Mouse (Mus musculus): ENCODE measurements at regions not wholly inside any gene's neighbourhood (a gene's known extent, or its start where the extent isn't known, plus 50 kb on each side); places are given as distances from the start of the nearest gene placed in this dataset.
A peak's percentile ranks its signal among the peaks of the same experiment; 100 is the strongest.

- peak; percentile 81 for DNase-seq
Measured at GRCm38 (mm10) chr3:143379193-143379592, 497.4 kb upstream of the Pkn2 start.

DNA sequence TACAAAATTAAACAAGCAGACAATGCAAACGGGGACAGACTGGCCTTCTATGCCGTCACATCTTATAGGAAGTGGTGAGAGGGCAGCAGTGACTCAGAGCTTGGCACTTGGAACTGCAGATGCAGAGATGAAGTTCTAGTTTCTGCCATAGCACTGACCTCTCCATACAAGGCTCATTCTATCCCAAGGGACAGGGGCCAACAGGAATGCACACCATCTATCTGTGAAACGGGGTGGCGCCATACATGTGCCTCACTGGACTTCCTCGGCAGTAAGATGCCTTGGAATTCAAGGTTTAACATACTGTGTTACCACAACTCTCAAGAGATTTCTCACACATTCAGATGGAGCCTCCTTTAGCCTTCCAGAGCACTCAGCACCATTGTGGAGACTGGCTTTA lies 495.6 kb upstream of the Pkn2 start:
- no peak for DNase-seq

DNA sequence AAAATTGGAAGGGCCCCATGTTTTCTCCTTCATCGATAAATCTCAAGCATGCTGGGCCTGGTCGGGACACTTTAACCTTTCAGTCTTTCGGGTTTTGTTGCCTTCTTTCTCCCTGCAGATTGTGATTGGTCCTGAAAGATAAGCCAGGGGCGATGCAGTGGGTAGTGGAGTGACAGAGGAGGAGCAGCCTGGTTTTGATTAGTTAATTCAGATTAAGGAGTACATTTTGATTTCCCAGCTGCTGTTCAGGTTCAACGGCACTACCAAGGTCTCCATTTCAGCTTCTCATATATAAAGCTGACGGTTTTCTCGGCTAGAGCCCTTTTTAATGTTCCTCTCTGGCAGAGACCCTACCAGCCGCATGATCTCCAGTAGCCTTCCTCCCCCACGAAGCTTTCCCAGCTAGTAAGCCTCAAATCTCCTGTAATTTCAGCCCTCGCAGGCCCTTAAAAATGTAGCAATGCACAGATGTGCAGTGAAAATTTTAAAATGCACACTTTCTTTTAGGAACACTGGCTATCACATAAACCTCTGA lies 493.8 kb upstream of the Pkn2 start:
- no peak for DNase-seq

DNA sequence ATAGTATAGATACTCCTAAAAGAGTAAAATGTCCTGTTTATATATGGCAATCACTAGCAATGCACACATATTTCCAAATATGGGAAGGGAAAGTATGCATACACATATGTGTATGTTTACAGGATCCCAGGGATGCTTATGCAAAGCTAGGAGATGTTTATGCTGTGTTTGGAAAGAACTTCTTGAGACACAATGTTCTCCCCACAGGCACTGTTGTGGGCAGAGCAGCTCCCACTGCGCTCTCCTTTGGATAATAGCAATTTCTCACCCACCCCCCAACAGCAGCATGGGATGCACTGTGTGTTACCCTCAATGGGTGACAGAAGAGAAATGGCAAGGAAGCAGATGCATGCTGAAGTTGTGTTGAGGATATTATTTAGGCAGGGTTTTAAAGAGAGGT lies 491.7 kb upstream of the Pkn2 start:
- no peak for DNase-seq

- DNase-seq: no peak
Measured at GRCm38 (mm10) chr3:143369002-143369401, 487.2 kb upstream of the Pkn2 start.

- DNase-seq: no peak
Measured at GRCm38 (mm10) chr3:143340032-143340431, 458.2 kb upstream of the Pkn2 start.

DNA sequence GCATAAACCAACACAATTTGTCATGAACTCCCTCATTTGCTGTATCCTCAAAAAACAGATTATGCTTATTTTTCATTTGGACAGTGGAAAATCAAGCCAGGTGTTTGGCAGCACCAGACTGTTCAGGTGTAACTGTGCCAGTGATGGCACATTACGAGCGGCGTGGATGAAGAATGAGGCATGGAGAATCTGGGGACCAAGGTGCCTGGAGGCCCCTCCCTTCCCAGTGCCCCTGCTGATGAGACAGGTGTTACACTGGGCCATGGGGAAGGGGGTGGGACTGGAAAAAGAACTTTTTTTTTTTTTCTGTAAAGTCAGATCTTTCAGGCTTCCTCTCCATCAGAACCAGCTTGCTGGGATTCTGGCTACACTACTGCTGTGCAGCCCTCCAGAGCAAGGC lies 451.5 kb upstream of the Pkn2 start:
- no peak for DNase-seq

GRCm38 (mm10) chr3:143328521-143328920 lies 446.7 kb upstream of the Pkn2 start:
- no peak for DNase-seq

DNA sequence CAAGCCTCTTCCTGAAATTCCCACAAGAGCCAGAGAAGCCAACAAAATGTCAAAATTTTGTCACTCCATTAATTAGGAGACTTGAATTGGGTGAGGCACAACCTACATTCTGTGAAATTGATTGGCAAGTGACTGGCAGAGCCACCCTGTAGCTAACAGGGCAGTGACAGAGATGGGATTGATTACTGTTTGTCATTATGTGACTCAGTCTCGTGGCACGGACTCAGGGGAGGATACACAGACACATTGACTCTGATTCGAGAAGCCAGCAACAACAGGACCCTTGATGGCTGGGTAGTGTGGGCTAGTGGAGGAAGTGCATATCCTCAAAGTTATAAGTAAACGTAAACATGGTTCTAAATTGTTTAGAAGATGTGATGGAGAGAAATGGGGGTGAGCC lies 445.8 kb upstream of the Pkn2 start:
- DNase-seq: no peak

- peak; percentile 16 for DNase-seq
Measured at GRCm38 (mm10) chr3:143316457-143316856, 434.7 kb upstream of the Pkn2 start.

DNA sequence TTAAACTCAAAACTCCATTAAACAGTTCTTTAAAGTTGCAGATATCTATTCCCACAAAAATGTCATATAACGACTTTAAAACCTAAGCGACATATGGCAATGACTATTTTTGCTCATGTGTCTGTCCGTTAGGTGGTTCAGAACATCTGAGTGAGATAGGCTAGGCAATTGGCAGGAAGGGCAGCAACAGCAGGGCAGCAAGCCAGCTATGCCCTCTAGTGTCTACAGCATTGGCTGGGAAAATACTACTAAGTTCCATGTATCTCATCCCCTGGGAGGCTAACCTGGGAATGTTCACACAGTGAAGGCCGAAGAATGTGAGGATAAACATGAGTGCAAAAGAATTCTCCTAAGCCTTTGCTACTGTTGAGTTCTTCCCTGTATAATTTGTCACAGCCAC lies 410.0 kb upstream of the Pkn2 start:
- DNase-seq: peak; percentile 36

- DNase-seq: no peak
Measured at GRCm38 (mm10) chr3:143264132-143264531, 382.3 kb upstream of the Pkn2 start.

GRCm38 (mm10) chr3:143252643-143253042 lies 370.8 kb upstream of the Pkn2 start:
- no peak for DNase-seq

DNA sequence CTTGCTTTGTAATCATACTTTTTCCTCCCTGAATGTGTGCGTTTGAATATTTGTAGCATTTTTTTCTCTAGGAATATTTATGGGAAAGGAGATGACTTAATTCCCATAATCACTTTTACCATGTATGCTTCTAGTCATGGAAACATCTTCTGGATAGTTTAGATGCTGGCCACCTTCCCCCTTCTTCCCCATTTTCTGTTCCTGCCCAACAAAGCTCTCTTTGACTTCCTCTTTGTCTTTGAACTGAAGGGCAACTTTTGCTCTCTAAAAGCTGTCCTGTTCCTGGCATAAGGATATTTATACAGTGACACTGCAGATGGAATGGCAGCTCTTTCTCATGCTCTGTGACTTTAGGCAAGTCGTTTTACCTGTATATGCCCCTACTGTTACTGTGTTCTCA lies 370.2 kb upstream of the Pkn2 start:
- no peak for DNase-seq

DNA sequence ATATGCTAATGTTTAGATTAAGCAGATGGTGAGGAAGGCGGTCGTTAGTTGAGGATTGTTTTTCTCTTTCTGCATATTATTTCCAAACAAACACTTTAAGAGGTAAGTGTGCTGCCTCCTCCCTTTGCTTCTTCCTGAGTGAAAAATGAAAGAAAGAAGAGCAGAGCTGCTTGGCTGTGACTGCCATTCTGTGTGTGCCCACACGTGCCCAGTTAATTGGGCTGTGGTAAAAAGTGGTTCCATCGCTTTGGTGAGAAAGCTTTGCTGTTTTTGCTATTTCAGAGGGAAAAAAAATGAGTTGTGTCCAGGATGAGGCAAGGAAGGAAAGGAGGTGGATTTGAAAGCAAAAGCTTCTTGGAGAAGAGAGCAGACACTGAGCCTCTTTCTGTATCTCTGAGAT lies 360.9 kb upstream of the Pkn2 start:
- no peak for DNase-seq

DNA sequence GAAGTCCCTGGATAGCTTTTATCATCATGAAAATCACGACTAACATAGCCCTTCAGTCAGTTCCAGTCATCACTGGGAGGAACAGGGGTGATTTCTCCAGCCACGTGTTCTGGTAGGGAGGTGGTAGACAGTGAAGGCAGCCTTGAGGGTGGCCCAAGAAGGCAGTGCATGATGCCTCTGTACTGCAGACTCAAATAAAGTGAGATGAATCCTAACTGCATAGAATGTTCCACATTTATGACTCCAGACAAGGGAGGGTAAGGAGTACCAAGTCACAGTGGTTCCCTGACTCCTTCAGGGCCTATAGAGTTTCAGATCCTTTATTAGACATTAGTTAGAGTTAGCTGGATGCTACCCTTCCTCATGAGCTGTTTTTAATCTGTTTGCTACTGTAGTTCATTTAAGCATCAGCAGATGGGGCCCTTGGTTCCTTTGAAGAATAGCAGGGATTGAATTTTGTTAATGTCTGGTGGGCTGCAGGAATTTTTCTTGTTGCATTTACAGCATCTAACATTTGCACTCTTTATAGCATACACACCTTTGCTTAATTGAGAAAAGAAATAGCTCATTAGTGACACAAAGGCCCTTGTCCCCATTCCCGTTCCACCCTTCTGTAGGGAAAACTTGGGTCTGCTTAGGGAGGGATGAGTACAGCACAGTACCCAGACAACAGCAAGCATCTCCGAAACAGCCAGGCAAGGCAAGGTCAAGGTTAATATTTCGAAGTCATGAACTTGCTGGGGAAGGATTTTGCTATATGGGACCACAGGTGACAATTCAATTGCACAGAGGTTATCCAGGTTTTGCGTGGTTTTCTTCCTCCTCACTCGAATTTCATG lies 359.0 kb upstream of the Pkn2 start:
- peak; percentile 4 for DNase-seq

- DNase-seq: no peak
Measured at GRCm38 (mm10) chr3:143238546-143238945, 356.7 kb upstream of the Pkn2 start.

- no peak for DNase-seq
Measured at GRCm38 (mm10) chr3:143223999-143224729, 342.4 kb upstream of the Pkn2 start.

DNA sequence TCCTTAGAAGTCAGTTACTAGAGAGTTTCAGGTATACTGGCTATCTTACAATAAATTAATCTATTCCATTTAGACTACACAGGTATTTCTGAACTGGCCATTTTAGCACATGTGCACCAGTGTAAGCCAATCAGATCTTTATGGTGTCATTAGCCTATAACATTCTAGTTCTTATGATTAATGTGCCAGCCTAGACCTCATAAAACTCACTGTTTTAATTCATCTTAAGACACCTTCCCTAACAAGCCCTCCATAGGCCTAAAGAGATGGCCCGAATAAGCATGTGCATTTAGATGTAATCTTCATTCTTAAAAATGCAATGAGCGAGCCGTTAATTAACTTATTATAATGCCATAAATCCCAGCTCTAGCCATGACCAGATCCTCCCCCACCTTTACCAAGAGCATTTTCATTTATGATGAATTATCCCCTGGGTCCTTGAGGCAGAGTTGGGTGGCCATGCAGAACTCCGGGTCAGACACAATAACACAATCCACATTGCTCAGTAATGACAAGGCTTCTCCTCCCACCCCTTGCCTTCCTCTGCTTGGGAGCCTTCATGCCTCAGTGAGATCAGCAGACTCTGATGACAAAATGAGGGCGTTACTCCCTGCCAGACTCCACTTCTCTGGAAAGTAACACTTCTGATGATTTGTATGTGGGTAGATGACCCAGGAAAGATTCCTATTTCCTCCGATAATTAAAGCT lies 311.6 kb upstream of the Pkn2 start:
- no peak for DNase-seq

DNA sequence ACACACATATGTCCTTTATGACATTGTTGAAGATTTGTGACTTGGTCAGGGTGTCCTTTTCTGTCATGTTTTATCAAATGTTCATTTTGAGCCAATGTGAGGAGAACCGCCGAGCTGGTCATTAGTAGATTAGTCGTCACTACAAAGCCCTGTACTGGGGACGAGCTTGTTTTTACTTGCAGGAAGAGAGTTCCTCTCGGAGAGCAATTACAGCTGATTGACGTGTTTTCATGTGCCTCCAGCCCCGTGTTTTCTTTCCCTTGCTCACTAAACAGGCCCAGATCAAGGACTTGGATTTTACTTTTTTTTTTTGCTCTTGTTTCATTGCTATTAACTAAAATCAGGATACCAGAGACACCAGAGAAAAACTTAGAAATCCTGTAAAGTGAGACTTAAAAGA lies 307.1 kb upstream of the Pkn2 start:
- DNase-seq: no peak

- DNase-seq: no peak
Measured at GRCm38 (mm10) chr3:143173971-143174370, 292.2 kb upstream of the Pkn2 start.

DNA sequence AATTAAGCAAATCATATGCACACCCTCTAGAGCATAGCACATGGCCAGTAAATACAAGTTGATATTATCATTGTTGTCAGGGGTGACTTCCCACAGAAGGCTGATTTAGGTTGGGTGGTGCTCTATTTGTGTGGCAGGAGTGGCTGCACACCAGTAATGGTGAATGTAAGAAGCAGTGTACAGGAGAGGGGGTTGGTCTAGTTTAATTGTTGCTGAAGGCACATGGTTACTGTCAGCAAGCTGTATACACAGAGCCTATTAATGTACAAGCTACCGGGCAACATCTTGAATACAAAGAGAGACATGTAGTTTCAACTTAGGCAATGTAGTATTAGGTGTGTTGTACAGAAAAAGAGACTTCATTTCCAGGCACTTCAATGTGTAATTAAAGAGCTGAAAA lies 280.6 kb upstream of the Pkn2 start:
- DNase-seq: no peak

DNA sequence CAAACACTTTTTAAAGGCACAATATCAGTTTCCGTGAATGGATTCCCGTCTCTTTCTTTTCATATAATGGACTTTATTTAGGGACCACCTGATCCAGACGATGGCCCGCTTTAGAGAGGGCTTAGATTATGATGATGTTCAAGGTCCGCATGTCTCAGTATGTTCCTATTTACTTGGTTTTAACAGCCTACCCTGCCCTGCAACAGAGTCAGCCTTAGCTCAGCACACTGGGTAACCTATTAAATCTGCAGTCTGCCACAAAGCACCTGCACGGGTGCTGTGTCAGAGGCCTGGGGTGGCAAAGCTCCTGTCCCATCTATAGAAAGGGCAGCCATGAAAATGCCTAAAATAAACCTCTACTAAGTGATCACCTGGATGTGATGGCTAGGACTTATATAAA lies 280.2 kb upstream of the Pkn2 start:
- no peak for DNase-seq

Data from heart, postnatal 4 days (tissue).